Mouse (Mus musculus) myocyte (in vitro differentiated cells): ENCODE measurements around the gene Gnaq. TPM values are rescaled to one million over a fixed set of nuclear protein-coding genes. Genes with fewer than 3 reads are reported as not detected.

Experiments used
- H3K27me3 ChIP-seq: one replicate; pipeline ENCODE4 v1.6.1; 2011; ENCODE audit not compliant: control insufficient read depth, insufficient read depth, insufficient read length
- H3K36me3 ChIP-seq: one replicate; pipeline ENCODE4 v1.6.1; 2011; ENCODE audit not compliant: control insufficient read depth, insufficient read depth
- H3K4me2 ChIP-seq: one replicate; pipeline ENCODE4 v1.6.1; 2011; ENCODE audit warnings: low read depth, control low read depth
- H3K4me3 ChIP-seq: one replicate; pipeline ENCODE4 v1.5.1; 2011; ENCODE audit warnings: mild to moderate bottlenecking, control low read depth, moderate library complexity
- H3K79me2 ChIP-seq: one replicate; pipeline ENCODE4 v1.6.1; 2011; ENCODE audit not compliant: control insufficient read depth, insufficient read depth
- H3ac ChIP-seq: one replicate; pipeline ENCODE4 v1.6.1; 2011; ENCODE audit not compliant: control insufficient read depth, insufficient read length
- CEBPB ChIP-seq: IDR thresholded peaks from 2 replicates; pipeline ENCODE4 v1.6.1; 2011; ENCODE audit warnings: mild to moderate bottlenecking, moderate library complexity; ENCODE audit not compliant: poor library complexity, insufficient read depth, severe bottlenecking
- E2F4 ChIP-seq: IDR thresholded peaks from one replicate; pipeline ENCODE4 v1.6.1; 2011; ENCODE audit warnings: mild to moderate bottlenecking, control low read depth, moderate library complexity; ENCODE audit not compliant: insufficient read depth
- MAX ChIP-seq: IDR thresholded peaks from one replicate; pipeline ENCODE4 v1.6.1; 2011; ENCODE audit warnings: low read depth, mild to moderate bottlenecking, control low read depth
- MYOD1 ChIP-seq, 3 experiments: IDR thresholded peaks; one replicate each; pipeline ENCODE4 v1.6.1; 2011; ENCODE audit warnings: control low read depth in 2 of 3, low read depth in 2 of 3, mild to moderate bottlenecking in 2 of 3, moderate library complexity in 1 of 3; ENCODE audit not compliant: insufficient read length in 2 of 3, control insufficient read depth in 1 of 3
- MYOG ChIP-seq, 3 experiments: IDR thresholded peaks; one replicate each; pipeline ENCODE4 v1.6.1; 2011; ENCODE audit warnings: control low read depth in 2 of 3, low read depth in 2 of 3, mild to moderate bottlenecking in 2 of 3; ENCODE audit not compliant: insufficient read length in 2 of 3, control insufficient read depth in 1 of 3, insufficient read depth in 1 of 3
- POLR2A ChIP-seq: IDR thresholded peaks from one replicate; pipeline ENCODE4 v1.6.1; 2011; ENCODE audit warnings: low read depth, mild to moderate bottlenecking, control low read depth, moderate library complexity; ENCODE audit not compliant: insufficient read length
- POLR2AphosphoS2 ChIP-seq: IDR thresholded peaks from one replicate; pipeline ENCODE4 v1.6.1; 2011; ENCODE audit warnings: low read depth, control low read depth; ENCODE audit not compliant: insufficient read length
- REST ChIP-seq: IDR thresholded peaks from one replicate; pipeline ENCODE4 v1.6.1; 2011; ENCODE audit warnings: mild to moderate bottlenecking, control low read depth, moderate library complexity; ENCODE audit not compliant: insufficient read depth, insufficient read length
- SRF ChIP-seq: IDR thresholded peaks from one replicate; pipeline ENCODE4 v1.6.1; 2011; ENCODE audit warnings: low read depth; ENCODE audit not compliant: control insufficient read depth, insufficient read length
- TCF12 ChIP-seq: IDR thresholded peaks from one replicate; pipeline ENCODE4 v1.6.1; 2011; ENCODE audit warnings: mild to moderate bottlenecking, control low read depth; ENCODE audit not compliant: poor library complexity, insufficient read depth, severe bottlenecking
- TCF3 ChIP-seq: IDR thresholded peaks from one replicate; pipeline ENCODE4 v1.6.1; 2011; ENCODE audit warnings: low read depth, control low read depth; ENCODE audit not compliant: insufficient read length
- USF1 ChIP-seq: IDR thresholded peaks from one replicate; pipeline ENCODE4 v1.6.1; 2011; ENCODE audit warnings: low read depth, mild to moderate bottlenecking, control low read depth, moderate library complexity
- polyA plus RNA-seq: library from polyadenylated mRNA; unstranded; fragments of >200 nt; fragmentation: generic; extraction: Trizol; gene quantifications from one replicate; pipeline ENCODE4 v1.2.1, GENCODE M21; 2012; ENCODE audit warnings: missing spikeins

The Gnaq gene
- polyA plus RNA-seq, 1 experiment = 8.3 TPM

DNA sequence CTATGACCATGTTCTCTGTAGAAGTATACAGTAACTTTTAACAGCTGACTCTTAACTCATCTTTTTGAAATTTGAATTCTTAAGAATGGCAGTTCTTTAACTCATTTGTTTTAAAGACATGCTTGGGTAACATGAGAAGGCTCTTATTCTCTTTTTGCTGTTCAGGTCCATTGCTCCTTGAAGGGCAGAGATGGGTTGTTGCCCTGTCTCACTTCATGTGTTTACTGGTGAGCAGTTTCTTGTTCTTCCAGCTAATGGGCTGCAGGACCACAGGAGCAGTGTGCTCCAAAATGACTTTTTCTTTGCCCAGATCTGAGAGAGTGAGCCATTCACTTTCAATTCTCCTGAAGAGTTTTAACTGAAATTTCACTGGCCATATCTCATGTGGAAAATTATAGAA lies 176.4 kb downstream of the Gnaq start:
- Histone ChIP-seq H3K79me2 (peaks cover 9% of the 10 kb centered on the region), H3K4me3 (no peak overlapping the region), H3ac (no peak overlapping the region), H3K36me3 (no peaks in the 10 kb centered on the region), H3K4me2 (no peak overlapping the region), H3K27me3 (no peaks in the 10 kb centered on the region)
- TF ChIP-seq TCF3 (no peak), POLR2A (no peak), MYOG (IDR thresholded peaks at IDR 0.05; ENCODE audit: control insufficient read depth in 1 of 3, insufficient read depth in 1 of 3, insufficient read length in 2 of 3, low read depth in 2 of 3) (no peak), REST (no peak), TCF12 (no peak), CEBPB (no peak), MYOD1 (IDR thresholded peaks at IDR 0.05; ENCODE audit: control insufficient read depth in 1 of 3, insufficient read length in 2 of 3, low read depth in 2 of 3) (no peak), MAX (no peak), USF1 (no peak), SRF (no peak), E2F4 (no peak), POLR2AphosphoS2 (no peak)

GRCm38 (mm10) chr19:16314295-16314821 lies 181.7 kb downstream of the Gnaq start:
- no peaks in the 10 kb centered on the region for H3K27me3 ChIP-seq
- peaks cover 6% of the 10 kb centered on the region for H3K79me2 ChIP-seq
- no peak overlapping the region for H3ac ChIP-seq
- TF ChIP-seq MAX (no peak), MYOD1 (IDR thresholded peaks at IDR 0.05; ENCODE audit: control insufficient read depth in 1 of 3, insufficient read length in 2 of 3, low read depth in 2 of 3) (no peak), POLR2AphosphoS2 (no peak), SRF (no peak), TCF3 (no peak), CEBPB (no peak), MYOG (IDR thresholded peaks at IDR 0.05; ENCODE audit: control insufficient read depth in 1 of 3, insufficient read depth in 1 of 3, insufficient read length in 2 of 3, low read depth in 2 of 3) (no peak), POLR2A (no peak), REST (no peak), USF1 (no peak), E2F4 (no peak), TCF12 (no peak)
- no peak overlapping the region for H3K4me3 ChIP-seq
- no peak overlapping the region for H3K4me2 ChIP-seq
- no peaks in the 10 kb centered on the region for H3K36me3 ChIP-seq

GRCm38 (mm10) chr19:16315525-16315924 lies 182.9 kb downstream of the Gnaq start:
- Histone ChIP-seq H3K4me2 (no peak overlapping the region), H3K79me2 (peaks cover 6% of the 10 kb centered on the region), H3K36me3 (no peaks in the 10 kb centered on the region), H3K27me3 (no peaks in the 10 kb centered on the region), H3K4me3 (no peak overlapping the region), H3ac (no peak overlapping the region)
- TF ChIP-seq SRF (no peak), POLR2A (no peak), E2F4 (no peak), REST (no peak), USF1 (no peak), TCF12 (no peak), TCF3 (no peak), MYOD1 (IDR thresholded peaks at IDR 0.05; ENCODE audit: control insufficient read depth in 1 of 3, insufficient read length in 2 of 3, low read depth in 2 of 3) (no peak), POLR2AphosphoS2 (no peak), MAX (no peak)

GRCm38 (mm10) chr19:16318128-16318811 lies 185.6 kb downstream of the Gnaq start:
- Histone ChIP-seq H3K4me2 (no peak overlapping the region), H3K27me3 (no peaks in the 10 kb centered on the region), H3K36me3 (no peaks in the 10 kb centered on the region), H3K4me3 (no peak overlapping the region), H3K79me2 (no peaks in the 10 kb centered on the region), H3ac (no peak overlapping the region)
- TF ChIP-seq CEBPB = no peak
- TF ChIP-seq REST = no peak
- TF ChIP-seq TCF12 = no peak
- no peak for TF ChIP-seq MYOG (IDR thresholded peaks at IDR 0.05; ENCODE audit: control insufficient read depth in 1 of 3, insufficient read depth in 1 of 3, insufficient read length in 2 of 3, low read depth in 2 of 3)
- no peak for TF ChIP-seq POLR2A
- TF ChIP-seq USF1 = no peak
- TF ChIP-seq MAX = no peak
- no peak for TF ChIP-seq E2F4
- no peak for TF ChIP-seq SRF
- no peak for TF ChIP-seq TCF3
- TF ChIP-seq POLR2AphosphoS2 = no peak
- TF ChIP-seq MYOD1 (IDR thresholded peaks at IDR 0.05; ENCODE audit: control insufficient read depth in 1 of 3, insufficient read length in 2 of 3, low read depth in 2 of 3) = no peak

GRCm38 (mm10) chr19:16319986-16320385 lies 187.4 kb downstream of the Gnaq start:
- Histone ChIP-seq H3ac (no peak overlapping the region), H3K27me3 (no peaks in the 10 kb centered on the region), H3K4me3 (no peak overlapping the region), H3K36me3 (no peaks in the 10 kb centered on the region), H3K4me2 (no peak overlapping the region), H3K79me2 (no peaks in the 10 kb centered on the region)
- TF ChIP-seq USF1 (no peak), E2F4 (no peak), SRF (no peak), POLR2AphosphoS2 (no peak), CEBPB (no peak), REST (no peak), TCF3 (no peak), MAX (no peak), POLR2A (no peak), TCF12 (no peak), MYOG (IDR thresholded peaks at IDR 0.05; ENCODE audit: control insufficient read depth in 1 of 3, insufficient read depth in 1 of 3, insufficient read length in 2 of 3, low read depth in 2 of 3) (no peak), MYOD1 (IDR thresholded peaks at IDR 0.05; ENCODE audit: control insufficient read depth in 1 of 3, insufficient read length in 2 of 3, low read depth in 2 of 3) (no peak)
